Mouse (Mus musculus) olfactory bulb, adult 2 months (tissue): Measurements from ENCODE around the gene Lpar3.

Experiments
- CTCF ChIP-seq: fragments of 200-500 bp; IDR thresholded peaks from 2 replicates; pipeline ENCODE4 v1.5.1; 2012; ENCODE audit warnings: low read depth, mild to moderate bottlenecking, low read length, moderate library complexity; ENCODE audit not compliant: insufficient read depth
- POLR2A ChIP-seq: fragments of 200-500 bp; IDR thresholded peaks from 2 replicates; pipeline ENCODE4 v1.6.1; 2012; ENCODE audit warnings: mild to moderate bottlenecking, low read depth, low read length, moderate library complexity; ENCODE audit not compliant: insufficient read depth

GRCm38 (mm10) chr3:146260845-146261244, 40.1 kb downstream of the Lpar3 start:
- no peak for TF ChIP-seq CTCF
- no peak for TF ChIP-seq POLR2A
